Mouse (Mus musculus) olfactory bulb, adult 2 months (tissue): ENCODE measurements around the gene Pou6f1.

Source experiments
- CTCF ChIP-seq: fragments of 200-500 bp; IDR thresholded peaks from 2 replicates; pipeline ENCODE4 v1.5.1; 2012; ENCODE audit warnings: low read depth, mild to moderate bottlenecking, low read length, moderate library complexity; ENCODE audit not compliant: insufficient read depth
- POLR2A ChIP-seq: fragments of 200-500 bp; IDR thresholded peaks from 2 replicates; pipeline ENCODE4 v1.6.1; 2012; ENCODE audit warnings: mild to moderate bottlenecking, low read depth, low read length, moderate library complexity; ENCODE audit not compliant: insufficient read depth

GRCm38 (mm10) chr15:100615825-100616220 lies 16.0 kb upstream of the Pou6f1 start:
- TF ChIP-seq CTCF = no peak
- no peak; the same call in 1 of the 2 replicates for TF ChIP-seq POLR2A
